Mouse (Mus musculus) embryo, embryonic 9.5 days (tissue): ENCODE data around the gene Fthl17f.
"Not testable (repeated sequence)": the region's sequence is repeated elsewhere in the genome, so short reads cannot be mapped to it uniquely, and the experiment has no call there.

Experiments used
- DNase-seq: peaks from one replicate; pipeline ENCODE4 v3.0.0-alpha.2; 2017; ENCODE audit errors: extremely low spot score

Gene Fthl17f

DNA sequence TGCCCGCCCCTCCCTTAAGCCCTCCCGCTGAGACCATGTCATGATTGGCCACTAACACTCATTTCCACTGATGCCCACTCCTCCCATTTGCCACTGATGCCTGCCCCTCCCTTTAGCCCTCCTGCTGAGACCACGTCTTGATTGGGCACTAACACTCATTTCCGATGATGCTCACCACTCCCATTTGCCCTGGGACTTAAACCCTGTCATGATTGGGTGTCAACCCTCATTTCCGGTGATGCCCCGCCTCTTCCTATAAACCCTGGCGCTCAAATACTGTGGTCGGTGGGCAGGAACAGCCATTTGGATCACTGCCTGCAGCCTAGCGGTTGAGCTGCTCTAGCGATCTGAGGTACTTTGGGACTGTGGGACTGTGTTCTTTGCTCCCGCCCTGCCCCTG lies at the start of gene Fthl17f:
Gene Fthl17f (plus strand): TSS at position 301 of the 400 bp plus-strand sequence.
- DNase-seq: not testable (repeated sequence)

DNA sequence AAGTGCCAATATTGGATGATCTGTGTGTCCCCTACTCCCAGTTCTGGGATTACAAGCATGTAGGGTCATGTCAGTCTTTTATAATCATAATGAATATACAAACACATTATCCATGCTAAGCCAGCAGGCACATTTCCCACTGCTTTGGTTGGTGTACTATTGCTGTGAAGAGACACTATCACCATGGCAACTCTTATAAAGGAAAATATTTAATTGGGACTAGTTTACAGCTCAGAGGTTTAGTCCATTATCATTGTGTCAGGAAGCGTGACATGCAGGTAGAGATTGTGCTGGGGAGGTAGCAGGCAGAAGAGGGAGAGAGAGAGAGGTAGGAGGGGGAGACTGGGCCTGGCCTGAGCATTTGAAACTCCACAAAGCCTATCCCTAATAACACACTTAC lies 46.7 kb upstream of the Fthl17f start:
- DNase-seq: no peak

DNA sequence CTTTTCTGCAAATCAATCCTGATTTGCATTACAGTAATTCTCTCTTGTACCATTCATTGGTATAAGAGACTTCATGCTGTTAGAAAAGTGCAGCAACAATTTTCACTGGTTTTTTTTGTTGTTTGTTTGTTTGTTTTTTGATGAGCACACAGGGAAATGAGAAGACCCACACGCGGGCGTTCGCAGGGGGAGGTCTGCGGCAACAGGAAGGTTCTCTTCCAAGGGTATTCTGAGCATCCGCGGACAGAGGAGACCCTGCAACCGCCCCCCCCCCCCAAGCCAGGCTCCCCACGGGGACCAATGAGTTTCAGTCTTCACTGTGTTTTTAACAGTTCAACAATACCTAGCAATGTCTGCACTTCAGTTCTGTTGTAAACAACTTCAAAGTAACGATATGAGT lies 43.3 kb upstream of the Fthl17f start:
- no peak for DNase-seq

DNA sequence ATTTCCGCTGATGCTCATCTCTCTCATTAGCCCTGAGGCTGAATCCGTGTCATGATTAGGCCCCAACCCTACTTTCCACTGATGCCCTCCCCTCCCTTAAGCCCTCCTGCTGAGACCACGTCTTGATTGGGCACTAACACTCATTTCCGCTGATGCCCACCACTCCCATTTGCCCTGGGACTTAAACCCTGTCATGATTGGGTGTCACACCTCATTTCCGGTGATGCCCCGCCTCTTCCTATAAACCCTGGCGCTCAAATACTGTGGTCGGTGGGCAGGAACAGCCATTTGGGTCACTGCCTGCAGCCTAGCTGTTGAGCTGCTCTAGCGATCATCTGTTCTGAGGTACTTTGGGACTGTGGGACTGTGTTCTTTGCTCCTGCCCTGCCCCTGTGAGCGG lies 29.6 kb upstream of the Fthl17f start, which contains the start of gene Fthl17e:
Gene Fthl17e (plus strand): TSS at position 301 of the 400 bp plus-strand sequence.
- not testable (repeated sequence) for DNase-seq

DNA sequence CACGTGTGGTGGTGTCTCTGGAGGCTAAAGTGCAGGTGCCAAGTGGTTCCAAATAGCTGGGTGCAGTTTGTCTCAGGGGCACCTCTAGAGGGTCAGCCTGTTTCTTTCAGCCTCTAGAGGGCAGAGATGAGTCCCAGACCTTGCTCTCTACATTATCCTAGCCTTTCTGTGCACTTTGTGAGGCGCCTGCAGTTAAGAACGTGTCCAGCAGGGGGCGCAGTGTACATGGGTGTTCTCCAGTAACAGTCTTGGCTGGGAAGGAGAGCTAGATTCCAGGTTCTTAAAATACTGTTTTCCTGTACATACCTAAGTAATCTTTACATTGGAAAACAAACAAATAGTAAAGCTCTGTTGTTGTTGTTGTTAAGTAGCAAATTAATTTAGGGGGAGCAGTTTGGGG lies 21.2 kb upstream of the Fthl17f start:
- not testable (repeated sequence) for DNase-seq

DNA sequence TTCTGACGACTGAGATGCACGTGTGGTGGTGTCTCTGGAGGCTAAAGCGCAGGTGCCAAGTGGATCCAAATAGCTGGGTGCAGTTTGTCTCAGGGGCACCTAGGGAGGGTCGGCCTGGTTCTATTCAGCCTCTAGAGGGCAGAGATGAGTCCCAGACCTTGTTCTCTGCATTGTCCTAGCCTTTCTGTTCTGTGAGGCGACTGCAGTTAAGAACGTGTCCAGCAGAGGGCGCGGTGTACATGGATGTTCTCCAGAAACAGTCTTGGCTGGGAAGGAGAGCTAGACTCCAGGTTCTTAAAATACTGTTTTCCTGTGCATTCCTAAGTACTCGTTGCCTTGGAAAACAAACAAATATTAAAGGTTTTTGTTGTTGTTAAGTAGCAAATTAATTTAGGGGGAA lies 1.9 kb upstream of the Fthl17f start:
- not testable (repeated sequence) for DNase-seq

DNA sequence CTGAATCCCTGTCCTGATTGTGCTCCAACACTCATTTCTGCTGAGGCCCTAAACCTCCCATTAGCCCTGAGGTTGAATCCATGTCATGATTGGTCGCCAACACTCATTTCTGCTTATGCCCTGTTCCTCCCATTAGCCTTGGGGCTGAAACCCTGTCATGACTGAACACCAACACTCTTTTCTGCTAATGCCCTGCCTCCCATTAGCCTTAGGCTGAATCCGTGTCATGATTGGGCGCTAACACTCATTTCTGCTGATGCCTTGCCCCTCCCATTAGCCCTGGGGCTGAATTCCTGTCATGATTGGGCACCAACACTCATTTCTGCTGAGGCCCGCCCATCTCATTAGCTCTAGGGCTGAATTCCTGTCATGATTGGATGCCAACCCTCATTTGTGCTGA lies 714 bp upstream of the Fthl17f start:
- DNase-seq: no peak

DNA sequence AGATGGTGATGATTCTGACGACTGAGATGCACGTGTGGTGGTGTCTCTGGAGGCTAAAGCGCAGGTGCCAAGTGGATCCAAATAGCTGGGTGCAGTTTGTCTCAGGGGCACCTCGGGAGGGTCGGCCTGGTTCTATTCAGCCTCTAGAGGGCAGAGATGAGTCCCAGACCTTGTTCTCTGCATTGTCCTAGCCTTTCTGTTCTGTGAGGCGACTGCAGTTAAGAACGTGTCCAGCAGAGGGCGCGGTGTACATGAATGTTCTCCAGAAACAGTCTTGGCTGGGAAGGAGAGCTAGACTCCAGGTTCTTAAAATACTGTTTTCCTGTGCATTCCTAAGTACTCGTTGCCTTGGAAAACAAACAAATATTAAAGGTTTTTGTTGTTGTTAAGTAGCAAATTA lies 14.9 kb downstream of the Fthl17f start:
- not testable (repeated sequence) for DNase-seq

DNA sequence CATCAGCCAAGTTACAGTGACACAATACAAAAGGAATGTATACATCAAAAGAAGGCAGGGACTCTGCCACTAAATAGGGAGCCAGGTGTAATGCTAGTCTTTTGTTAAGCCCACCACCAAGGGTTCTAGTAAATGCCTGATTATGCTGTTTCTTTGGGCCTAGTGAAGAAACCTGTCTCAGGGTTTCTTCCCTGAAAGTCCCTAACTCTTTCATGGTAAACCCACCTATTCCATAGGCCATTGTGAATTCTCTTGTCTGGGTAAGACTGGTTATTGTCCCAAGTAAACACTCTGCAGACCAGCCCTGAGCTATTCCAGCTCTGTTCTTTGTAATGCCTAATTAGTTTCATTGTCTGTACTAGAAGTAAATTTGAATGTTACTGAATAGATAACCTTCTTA lies 32.3 kb downstream of the Fthl17f start:
- DNase-seq: not testable (repeated sequence)

DNA sequence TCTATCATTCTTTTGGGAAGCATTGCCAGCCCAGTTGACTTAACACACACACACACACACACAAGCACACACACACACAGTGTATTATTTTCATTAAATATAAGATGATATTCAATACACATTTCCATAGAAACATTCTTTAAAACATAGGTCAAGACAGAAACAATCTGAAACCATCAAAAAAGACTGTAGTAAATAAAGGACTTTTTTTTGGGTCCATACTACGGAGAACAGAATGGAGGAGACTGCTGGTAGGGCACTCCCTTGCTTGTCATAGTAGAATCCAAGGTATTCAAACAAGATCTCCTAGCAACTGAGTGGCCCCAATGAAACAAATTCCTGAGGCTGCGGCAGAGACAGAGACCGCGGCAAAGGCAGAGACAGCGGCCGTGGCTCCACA lies 41.4 kb downstream of the Fthl17f start, which contains the start of gene 4930402K13Rik:
Gene 4930402K13Rik (plus strand): TSS at position 301 of the 400 bp plus-strand sequence.
- no peak for DNase-seq

DNA sequence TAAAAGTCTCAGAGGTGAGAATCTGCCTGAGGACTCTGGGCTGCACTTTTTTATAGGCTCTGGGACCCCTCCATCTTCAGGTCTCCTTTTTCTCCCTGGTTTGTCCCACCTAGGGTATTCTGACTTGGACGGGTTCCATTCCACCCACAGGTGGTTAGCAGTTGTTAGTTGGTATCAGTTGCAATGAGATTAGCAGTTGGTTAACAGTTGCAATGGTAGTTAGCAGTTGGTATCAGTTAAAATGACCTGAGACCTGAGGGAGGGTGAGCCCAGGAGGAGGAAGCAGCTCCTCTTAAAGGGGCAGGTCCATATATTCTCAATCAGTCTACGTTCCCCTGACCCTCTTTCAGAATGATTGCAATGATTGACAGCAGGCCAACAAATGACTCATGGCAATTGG lies 47.6 kb downstream of the Fthl17f start:
- DNase-seq: no peak
